Mouse (Mus musculus): ENCODE results near the gene Epha7. TPM values are rescaled to one million over a fixed set of nuclear protein-coding genes. Genes with fewer than 3 reads are reported as not detected.

Epha7 gene
- polyA plus RNA-seq, 1 experiment from 2014 or later, result 47.0 TPM

GRCm38 (mm10) chr4:28967584-28968315, 154.8 kb downstream of the Epha7 start:
- H3K27me3 ChIP-seq, result no peaks in the 10 kb centered on the region
- H3K27ac ChIP-seq, result no peak overlapping the region
- H3K9ac ChIP-seq, result no peak overlapping the region
- peaks cover 8% of the 10 kb centered on the region; the same call in 1 of the 2 replicates for H3K36me3 ChIP-seq
- 66% methylated on average over 3 of the region's 3 CpGs for WGBS
- no peak overlapping the region for H3K4me2 ChIP-seq
- no peaks in the 10 kb centered on the region for H3K4me1 ChIP-seq
- no peaks in the 10 kb centered on the region for H3K9me3 ChIP-seq
- no peak overlapping the region for H3K4me3 ChIP-seq
- ATAC-seq (ENCODE audit: borderline replicate concordance, extremely low read depth, low FRiP score, low TSS enrichment), result no peak

DNA sequence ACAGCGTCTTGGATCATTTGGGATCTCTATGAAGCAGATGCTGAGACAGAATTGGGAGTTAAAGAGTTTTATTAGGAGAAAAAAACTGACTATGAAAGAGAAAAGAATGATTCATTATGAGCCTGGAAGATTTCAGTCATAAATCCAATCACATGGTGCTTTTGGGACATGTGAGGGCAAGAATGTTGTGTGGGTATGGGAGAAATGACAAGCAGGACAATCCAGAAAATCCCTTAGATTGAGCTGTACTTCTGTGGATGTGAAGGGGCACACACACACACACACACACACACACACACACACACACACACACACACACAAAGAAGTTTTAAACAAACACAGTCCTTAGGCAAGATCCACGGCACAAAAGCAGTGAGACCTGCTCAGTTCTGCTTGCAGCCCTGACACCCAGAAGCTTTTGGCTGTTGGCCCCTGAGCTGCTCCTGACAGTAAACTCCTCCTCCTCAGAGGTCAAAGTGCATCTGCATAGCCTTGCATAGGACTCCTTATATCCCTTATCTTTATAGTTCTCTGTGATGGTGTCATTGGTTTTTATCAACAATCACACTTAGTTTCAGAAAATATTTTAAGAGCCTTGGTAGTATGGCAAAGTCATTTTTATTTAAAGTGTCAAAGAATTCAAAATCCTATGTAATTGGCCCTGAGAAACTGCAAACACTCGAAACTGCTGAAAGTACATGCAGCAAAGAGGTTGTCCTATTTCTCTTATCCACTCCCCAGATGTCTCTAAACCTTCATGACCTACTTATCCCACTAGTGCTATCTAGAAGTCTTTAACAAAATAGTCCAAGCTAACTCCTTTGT, 185.7 kb downstream of the Epha7 start:
- Histone ChIP-seq H3K27me3 (no peaks in the 10 kb centered on the region), H3K4me1 (0 out of 2 replicates have a peak, but pooled peaks cover 11% of the 10 kb centered on the region), H3K4me3 (no peak overlapping the region), H3K27ac (peak overlapping the region; percentile 37; the same call in 1 of the 2 replicates), H3K9ac (no peak overlapping the region), H3K4me2 (no peak overlapping the region), H3K36me3 (no peaks in the 10 kb centered on the region), H3K9me3 (no peaks in the 10 kb centered on the region)
- no peak for ATAC-seq (ENCODE audit: borderline replicate concordance, extremely low read depth, low FRiP score, low TSS enrichment)
- 30% methylated on average over 3 of the region's 3 CpGs for WGBS

DNA sequence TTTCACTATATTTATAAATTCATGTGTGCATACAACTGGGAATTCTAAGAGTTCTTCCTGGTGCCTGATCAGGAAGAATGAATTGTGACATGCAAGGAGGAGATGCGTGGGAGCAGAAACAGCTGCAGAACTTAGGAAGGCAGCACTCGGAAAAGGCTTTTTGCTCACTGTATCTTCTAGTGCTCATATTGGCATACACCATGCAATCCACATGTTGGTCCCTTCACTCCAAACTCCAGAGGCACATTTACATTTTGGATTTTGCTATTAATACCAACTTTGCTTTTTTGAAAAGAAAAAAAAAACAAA, 186.3 kb downstream of the Epha7 start:
- ATAC-seq (ENCODE audit: borderline replicate concordance, extremely low read depth, low FRiP score, low TSS enrichment), result no peak
- H3K4me3 ChIP-seq, result no peak overlapping the region
- 42% methylated on average over 2 of the region's 2 CpGs for WGBS
- 0 out of 2 replicates have a peak, but pooled peaks cover 11% of the 10 kb centered on the region for H3K4me1 ChIP-seq
- H3K9me3 ChIP-seq, result no peaks in the 10 kb centered on the region
- no peaks in the 10 kb centered on the region for H3K27me3 ChIP-seq
- H3K27ac ChIP-seq, result no peak overlapping the region
- H3K36me3 ChIP-seq, result no peaks in the 10 kb centered on the region
- H3K9ac ChIP-seq, result no peak overlapping the region
- no peak overlapping the region for H3K4me2 ChIP-seq

GRCm38 (mm10) chr4:29010333-29010732, 197.4 kb downstream of the Epha7 start:
- Histone ChIP-seq H3K36me3 (no peaks in the 10 kb centered on the region), H3K9ac (no peak overlapping the region), H3K4me1 (no peaks in the 10 kb centered on the region), H3K4me2 (no peak overlapping the region), H3K27me3 (no peaks in the 10 kb centered on the region), H3K27ac (no peak overlapping the region), H3K4me3 (no peak overlapping the region), H3K9me3 (no peaks in the 10 kb centered on the region)
- no peak for ATAC-seq (ENCODE audit: borderline replicate concordance, extremely low read depth, low FRiP score, low TSS enrichment)
- WGBS, result 91% methylated on average over 3 of the region's 3 CpGs
